ENCODE assay signal across 9 mouse cellular contexts in the genomic region with DNA sequence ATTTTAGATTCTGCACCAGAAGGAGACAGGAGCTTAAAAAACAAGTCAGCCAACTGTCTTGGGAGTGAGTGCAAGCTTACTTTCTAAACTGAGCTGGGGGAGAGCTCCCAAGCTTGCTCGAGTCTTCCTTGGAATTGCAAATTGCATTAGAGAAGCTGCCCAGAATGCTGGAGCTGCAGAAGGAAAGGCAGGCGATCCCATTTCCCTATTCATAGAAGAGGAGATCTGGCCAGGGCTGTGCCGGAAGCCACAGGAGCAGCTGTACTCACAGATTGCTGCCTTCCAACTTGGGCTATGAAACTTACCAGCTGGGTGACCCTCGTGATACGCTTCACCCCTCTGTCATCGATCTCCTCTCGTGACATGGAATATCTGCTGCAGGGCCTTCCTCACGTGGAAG.
DNase-seq lines count a peak whose midpoint lies in the region; ATAC-seq and TF ChIP-seq lines count a peak whose summit lies in the region.
"Had no signal": no experiment of that assay in that cellular context is flagged by ENCODE, and none has a peak within 500 bp of the region (broad histone marks: within the 10 kb centered on the region; RNA-seq: fewer than 3 reads in every experiment).

No protein-coding gene starts in this region.

- no peak for DNase-seq in frontal cortex, postnatal 25 days (ENCODE audit: low spot score in 2 of 2)
- peak; percentile 80 to 84 for DNase-seq in heart, adult 9 months (ENCODE audit: low spot score in 2 of 2)
- peak; percentile 19 to 38 for DNase-seq in layer of hippocampus, adult 2 months (ENCODE audit: low spot score in 2 of 2)
- peak; percentile 25 for DNase-seq in lung, postnatal 14 days
- DNase-seq in urinary bladder, postnatal 4 days (ENCODE audit: low spot score in 2 of 2), result no peak
- no peak for DNase-seq in spleen, postnatal 10 days (ENCODE audit: low spot score in 2 of 2)

- no peak overlapping the region for H3K4me3 ChIP-seq in layer of hippocampus, adult 2 months
- H3K4me3 ChIP-seq: limb, embryonic 12.5 days had no signal

- ATAC-seq in frontal cortex, adult (ENCODE audit: low TSS enrichment), result peak; percentile 92
- ATAC-seq in activated CD4-positive, CD25-positive, alpha-beta regulatory T cell, adult 4 months, result no peak

- TF ChIP-seq CTCF in layer of hippocampus, adult 2 months (conservative IDR thresholded peaks at IDR 0.05), result no peak

- peak overlapping the region; percentile 43; the same call in 1 of the 2 replicates for H3K27ac ChIP-seq in layer of hippocampus, adult 2 months
- H3K27ac ChIP-seq: limb, embryonic 12.5 days had no signal

Comparison
In these comparisons a context has a peak if more than half of its experiments do, and no peak if none do; other contexts are left out.
1. DNase-seq: peak in heart, adult 9 months (2 of 2), layer of hippocampus, adult 2 months (2 of 2) and lung, postnatal 14 days (single experiment); none in frontal cortex, postnatal 25 days (0 of 2), urinary bladder, postnatal 4 days (0 of 2) and spleen, postnatal 10 days (0 of 2).